ENCODE assay signal across 32 mouse cellular contexts in genomic region chr9:89870531-89871150, GRCm38 (mm10). TPM values are rescaled to one million over a fixed set of nuclear protein-coding genes. Genes with fewer than 3 reads are reported as not detected.
A peak's percentile ranks its signal among the peaks of the same experiment; 100 is the strongest.
DNase-seq lines count a peak whose midpoint lies in the region; ATAC-seq lines count a peak whose summit lies in the region.
"Had no signal": no experiment of that assay in that cellular context is flagged by ENCODE, and none has a peak within 500 bp of the region (broad histone marks: within the 10 kb centered on the region; RNA-seq: fewer than 3 reads in every experiment).

No protein-coding gene starts in this region.

- H3K4me3 ChIP-seq in embryonic facial prominence, embryonic 14.5 days (ENCODE audit: low read depth, low read length), result no peak overlapping the region
- no peak overlapping the region for H3K4me3 ChIP-seq in embryonic facial prominence, embryonic 10.5 days
- H3K4me3 ChIP-seq: embryonic facial prominence, embryonic 15.5 days; heart, embryonic 10.5 days; heart, embryonic 15.5 days; hindbrain, embryonic 12.5 days; limb, embryonic 10.5 days; limb, embryonic 15.5 days; liver, embryonic 13.5 days; megakaryocyte, embryonic 14.5 days; midbrain, embryonic 12.5 days; neural tube, embryonic 13.5 days; stomach, embryonic 15.5 days had no signal

- WGBS in embryonic facial prominence, embryonic 14.5 days, result 8% methylated on average over 8 of the region's 8 CpGs
- 5% methylated on average over 8 of the region's 8 CpGs for WGBS in embryonic facial prominence, embryonic 10.5 days

- H3K36me3 ChIP-seq in embryonic facial prominence, embryonic 14.5 days (ENCODE audit: control insufficient read depth, insufficient read depth, low read length), result no peaks in the 10 kb centered on the region
- no peaks in the 10 kb centered on the region for H3K36me3 ChIP-seq in embryonic facial prominence, embryonic 10.5 days (replicated peaks)
- H3K36me3 ChIP-seq: embryonic facial prominence, embryonic 15.5 days; heart, embryonic 10.5 days; heart, embryonic 15.5 days; hindbrain, embryonic 12.5 days; limb, embryonic 10.5 days; limb, embryonic 15.5 days; liver, embryonic 13.5 days; midbrain, embryonic 12.5 days; neural tube, embryonic 13.5 days; stomach, embryonic 15.5 days had no signal

- no peak overlapping the region for H3K9ac ChIP-seq in embryonic facial prominence, embryonic 14.5 days (ENCODE audit: low read depth, low read length)
- H3K9ac ChIP-seq: embryonic facial prominence, embryonic 15.5 days; heart, embryonic 15.5 days; hindbrain, embryonic 12.5 days; limb, embryonic 15.5 days; liver, embryonic 13.5 days; midbrain, embryonic 12.5 days; neural tube, embryonic 13.5 days; stomach, embryonic 15.5 days had no signal

- no peak overlapping the region for H3K4me2 ChIP-seq in embryonic facial prominence, embryonic 14.5 days (ENCODE audit: low read depth, low read length)
- H3K4me2 ChIP-seq: embryonic facial prominence, embryonic 15.5 days; heart, embryonic 15.5 days; hindbrain, embryonic 12.5 days; limb, embryonic 15.5 days; liver, embryonic 13.5 days; midbrain, embryonic 12.5 days; neural tube, embryonic 13.5 days; stomach, embryonic 15.5 days had no signal

- no peaks in the 10 kb centered on the region for H3K9me3 ChIP-seq in embryonic facial prominence, embryonic 14.5 days (ENCODE audit: control insufficient read depth, low read length)
- H3K9me3 ChIP-seq in embryonic facial prominence, embryonic 10.5 days, result no peaks in the 10 kb centered on the region
- H3K9me3 ChIP-seq: embryonic facial prominence, embryonic 15.5 days; heart, embryonic 10.5 days; heart, embryonic 15.5 days; hindbrain, embryonic 12.5 days; limb, embryonic 10.5 days; limb, embryonic 15.5 days; liver, embryonic 13.5 days; megakaryocyte, embryonic 14.5 days; midbrain, embryonic 12.5 days; neural tube, embryonic 13.5 days; stomach, embryonic 15.5 days had no signal

- intact Hi-C loops in heart, postnatal 10 days (cut with DNase I), result no loop called here

- H3K27me3 ChIP-seq in embryonic facial prominence, embryonic 14.5 days (replicated peaks; ENCODE audit: control insufficient read depth, insufficient read depth, low read length), result peaks cover 78% of the 10 kb centered on the region
- H3K27me3 ChIP-seq in embryonic facial prominence, embryonic 10.5 days (replicated peaks; ENCODE audit: low read depth, poor library complexity, severe bottlenecking), result peaks cover 95% of the 10 kb centered on the region
- H3K27me3 ChIP-seq: Patski had no signal

- no peak overlapping the region for H3K27ac ChIP-seq in embryonic facial prominence, embryonic 14.5 days (replicated peaks; ENCODE audit: low read depth, low read length)
- H3K27ac ChIP-seq in embryonic facial prominence, embryonic 10.5 days (replicated peaks), result no peak overlapping the region
- H3K27ac ChIP-seq: embryonic facial prominence, embryonic 15.5 days; heart, embryonic 10.5 days; heart, embryonic 15.5 days; hindbrain, embryonic 12.5 days; limb, embryonic 10.5 days; limb, embryonic 15.5 days; liver, embryonic 13.5 days; midbrain, embryonic 12.5 days; neural tube, embryonic 13.5 days; stomach, embryonic 15.5 days had no signal

- H3K4me1 ChIP-seq in embryonic facial prominence, embryonic 14.5 days (ENCODE audit: control insufficient read depth, insufficient read depth, low read length), result no peaks in the 10 kb centered on the region
- H3K4me1 ChIP-seq in embryonic facial prominence, embryonic 10.5 days, result no peaks in the 10 kb centered on the region
- H3K4me1 ChIP-seq: embryonic facial prominence, embryonic 15.5 days; heart, embryonic 10.5 days; liver, embryonic 13.5 days; stomach, embryonic 15.5 days had no signal

- peak; percentile 10 for DNase-seq in embryonic facial prominence, embryonic 14.5 days (ENCODE audit: low spot score)
- DNase-seq in embryonic facial prominence, embryonic 10.5 days (ENCODE audit: low spot score), result no peak
- peak; percentile 24 for DNase-seq in heart, adult 11 months
- no peak for DNase-seq in heart, postnatal 10 days
- peak; percentile 29 for DNase-seq in right cerebral cortex, adult 18-20 months
- no peak for DNase-seq in right cerebral cortex, postnatal 25 days
- DNase-seq: adrenal gland, postnatal 10 days; cerebellum, adult 18-20 months; cerebellum, postnatal 10 days; gastrocnemius, postnatal 10 days; heart, postnatal 36 days; kidney, adult 9 months; kidney, postnatal 10 days; liver, embryonic 13.5 days; lung, adult 18-20 months; lung, postnatal 4 days had no signal

- ATAC-seq in embryonic facial prominence, embryonic 14.5 days (ENCODE audit: low read depth), result no peak
- ATAC-seq in CD4-positive, CD25-positive, alpha-beta regulatory T cell, adult 4 months, result no peak
- ATAC-seq: intestine, postnatal 0 days; lung, postnatal 0 days; Patski had no signal

RNA-seq across cellular contexts. Expression of gene Rasgrf1, which starts 39.1 kb away (rescaled TPM):
- polyA plus RNA-seq in embryonic facial prominence, embryonic 14.5 days (2014; fragmentation: Nextera tagmentation; extraction: Ambion mirVana), result 0.78 and 1.2 TPM in 2 replicates
- polyA plus RNA-seq in embryonic facial prominence, embryonic 10.5 days (2016; fragmentation: Nextera tagmentation; extraction: Ambion mirVana), result 0.23 and 0.24 TPM in 2 replicates
- not detected for total RNA-seq in heart, postnatal 10 days (2021)
- polyA plus RNA-seq in CD4-positive, CD25-positive, alpha-beta regulatory T cell, adult 4 months (2017; shearing (Covaris generic)), result under 1 TPM; 0.28 to 0.95 TPM
- total RNA-seq: common myeloid progenitor, adult 5-6 weeks; heart, postnatal 36 days; MEL had no signal
- polyA plus RNA-seq: intestine, postnatal 0 days; liver, embryonic 13.5 days; Patski had no signal

Comparison
In these comparisons a context has a peak if more than half of its experiments do, and no peak if none do; other contexts are left out.
1. DNase-seq: peak in embryonic facial prominence, embryonic 14.5 days (single experiment), heart, adult 11 months (single experiment) and right cerebral cortex, adult 18-20 months (single experiment); none in embryonic facial prominence, embryonic 10.5 days (single experiment), heart, postnatal 10 days (0 of 2) and right cerebral cortex, postnatal 25 days (single experiment).